Mouse (Mus musculus) cerebellum, adult 2 months (tissue): ENCODE measurements around the gene 5730596B20Rik. TPM values are rescaled to one million over a fixed set of nuclear protein-coding genes. Genes with fewer than 3 reads are reported as not detected.

Experiments
- DNase-seq, 2 experiments: peaks; one replicate each; pipeline ENCODE4 v3.0.0; 2021
- H3K27ac ChIP-seq: fragments of 200-500 bp; 2 replicates; pipeline ENCODE4 v1.5.1; 2012; ENCODE audit warnings: low read length, control low read depth, inconsistent platforms; ENCODE audit not compliant: insufficient read depth
- H3K27me3 ChIP-seq: fragments of 200-500 bp; 2 replicates; pipeline ENCODE4 v1.6.1; 2012; ENCODE audit warnings: inconsistent platforms, mild to moderate bottlenecking, low read length, moderate library complexity; ENCODE audit not compliant: control insufficient read depth, insufficient read depth
- H3K4me1 ChIP-seq: fragments of 200-500 bp; 2 replicates; pipeline ENCODE4 v1.6.1; 2011; ENCODE audit warnings: low read length; ENCODE audit not compliant: control insufficient read depth, insufficient read depth
- H3K4me3 ChIP-seq: fragments of 200-500 bp; replicated peaks from 2 replicates; pipeline ENCODE3; 2011; ENCODE audit warnings: mild to moderate bottlenecking, low read depth, low read length, control low read depth; ENCODE audit not compliant: insufficient read depth
- CTCF ChIP-seq: fragments of 200-500 bp; IDR thresholded peaks from 2 replicates; pipeline ENCODE4 v1.5.1; 2011; ENCODE audit warnings: low read depth, mild to moderate bottlenecking, control low read depth, low read length, moderate library complexity, borderline replicate concordance; ENCODE audit not compliant: insufficient read depth
- POLR2A ChIP-seq: fragments of 200-500 bp; IDR thresholded peaks from 2 replicates; pipeline ENCODE4 v1.6.1; 2011; ENCODE audit warnings: low read length, control low read depth, borderline replicate concordance; ENCODE audit not compliant: insufficient read depth
- WGBS: fragments of 180-500 bp; shearing (Covaris S2); methylation state at CpG from one replicate; pipeline ENCODE4 v1.1.7; 2018; 5-methylcytosine and 5-hydroxymethylcytosine counted together
- polyA plus RNA-seq: library from polyadenylated mRNA; depleted of rRNA; stranded (reverse); fragments of >200 nt; gene quantifications from 2 replicates; pipeline ENCODE4 v1.2.3, GENCODE M21; 2012

5730596B20Rik gene
- polyA plus RNA-seq, 1 experiment, result 0.18 TPM

DNA sequence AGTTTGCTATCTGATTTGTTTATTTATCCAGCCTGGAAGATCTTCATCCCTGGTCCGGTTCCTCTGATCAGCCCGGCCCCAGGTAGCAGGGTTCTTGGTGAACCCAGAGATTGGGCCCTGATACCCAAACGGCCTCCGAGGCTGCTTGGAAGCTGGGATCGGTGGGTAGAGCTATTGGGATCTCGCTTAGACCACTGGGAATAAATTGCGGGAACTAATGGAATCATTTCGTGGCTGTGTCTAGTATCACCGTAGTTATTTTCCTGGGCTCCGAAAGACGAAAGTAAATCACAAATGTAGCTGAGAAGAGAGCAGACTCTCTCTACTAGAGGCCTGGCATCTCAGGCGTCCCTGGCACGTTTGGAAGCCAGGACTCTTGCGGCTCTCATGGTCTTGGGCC lies 27.9 kb downstream of the 5730596B20Rik start:
- H3K27me3 ChIP-seq, result peaks cover 17% of the 10 kb centered on the region
- no peak for DNase-seq
- no peak for TF ChIP-seq CTCF
- no peak for TF ChIP-seq POLR2A
- no peaks in the 10 kb centered on the region for H3K4me1 ChIP-seq
- no peak overlapping the region for H3K27ac ChIP-seq
- WGBS, result 5% methylated on average over 14 of the region's 14 CpGs
- H3K4me3 ChIP-seq, result no peak overlapping the region

- 3% methylated on average over 55 of the region's 55 CpGs for WGBS
- Histone ChIP-seq H3K27me3 (peaks cover 17% of the 10 kb centered on the region), H3K4me1 (no peaks in the 10 kb centered on the region), H3K27ac (no peak overlapping the region), H3K4me3 (no peak overlapping the region)
- TF ChIP-seq POLR2A, result no peak
- TF ChIP-seq CTCF, result no peak
- no peak for DNase-seq
Measured at GRCm38 (mm10) chr6:52205638-52206621, 28.6 kb downstream of the 5730596B20Rik start.

GRCm38 (mm10) chr6:52206882-52207683 lies 29.8 kb downstream of the 5730596B20Rik start:
- H3K27ac ChIP-seq, result no peak overlapping the region
- H3K4me1 ChIP-seq, result no peaks in the 10 kb centered on the region
- 7% methylated on average over 4 of the region's 4 CpGs for WGBS
- DNase-seq, result no peak
- H3K27me3 ChIP-seq, result peaks cover 17% of the 10 kb centered on the region
- no peak overlapping the region for H3K4me3 ChIP-seq
- no peak for TF ChIP-seq CTCF
- TF ChIP-seq POLR2A, result no peak

GRCm38 (mm10) chr6:52207684-52207976 lies 30.3 kb downstream of the 5730596B20Rik start:
- Histone ChIP-seq H3K27ac (no peak overlapping the region), H3K4me3 (no peak overlapping the region), H3K27me3 (peaks cover 18% of the 10 kb centered on the region), H3K4me1 (no peaks in the 10 kb centered on the region)
- DNase-seq, result no peak
- no peak for TF ChIP-seq POLR2A
- TF ChIP-seq CTCF, result no peak

DNA sequence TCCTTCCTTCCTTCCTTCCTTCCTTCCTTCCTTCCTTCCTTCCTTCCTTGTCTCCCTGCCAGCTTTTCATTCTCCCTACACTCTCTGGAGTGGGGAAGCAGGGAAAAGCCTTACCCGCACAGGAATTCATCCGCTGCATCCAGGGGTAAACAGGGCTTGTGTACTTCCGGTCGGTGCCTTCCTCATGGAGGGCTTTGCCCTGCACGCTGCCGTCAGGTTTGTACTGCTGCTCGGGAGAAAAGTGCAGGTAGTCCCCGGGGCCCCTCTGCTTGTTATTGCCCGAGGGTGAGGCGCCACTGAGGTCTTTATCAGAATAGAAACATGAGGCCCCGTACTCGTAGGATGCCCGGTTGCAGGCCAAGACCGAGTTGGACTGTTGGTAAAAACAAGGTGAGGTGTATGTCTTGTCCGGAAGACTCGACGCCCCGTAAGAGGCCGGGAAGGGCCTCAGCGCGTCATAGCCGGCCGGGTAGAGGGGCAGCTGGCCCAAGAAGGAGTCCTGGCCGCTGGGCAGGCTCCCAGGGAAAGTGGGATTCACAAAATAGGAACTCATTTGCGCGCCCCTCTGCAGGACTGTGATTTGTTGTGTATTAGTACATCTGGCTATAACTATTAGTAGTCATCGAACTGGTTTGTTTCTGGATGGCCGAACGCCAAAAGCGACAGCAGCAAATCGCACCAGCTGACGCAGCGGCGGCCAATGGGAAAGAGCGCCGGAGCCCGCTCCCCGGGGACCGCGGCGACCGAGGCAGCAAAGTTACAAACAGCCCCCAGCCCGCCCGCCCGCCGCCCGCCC lies 31.0 kb downstream of the 5730596B20Rik start, which contains the start of gene Hoxa6:
Gene Hoxa6 (minus strand): TSS at position 651 of the 796 bp plus-strand sequence.
- Histone ChIP-seq H3K27ac (no peak within 1 kb of the TSS), H3K27me3 (peaks cover 18% of the 10 kb centered on the region; the same call in 1 of the 2 replicates)

GRCm38 (mm10) chr6:52208868-52209684 lies 31.8 kb downstream of the 5730596B20Rik start:
- no peak overlapping the region for H3K27ac ChIP-seq
- DNase-seq, result no peak
- no peak for TF ChIP-seq CTCF
- no peak for TF ChIP-seq POLR2A
- H3K27me3 ChIP-seq, result peaks cover 15% of the 10 kb centered on the region; the same call in 1 of the 2 replicates
- H3K4me3 ChIP-seq, result no peak overlapping the region
- H3K4me1 ChIP-seq, result no peaks in the 10 kb centered on the region
- WGBS, result 9% methylated on average over 18 of the region's 18 CpGs

More for the DNA sequence above, 31.0 kb downstream of the 5730596B20Rik start, which contains the start of gene Hoxa6:
- WGBS, result 1% methylated on average over 47 of the region's 47 CpGs
- no peak within 1 kb of the TSS for H3K4me3 ChIP-seq
- no peak for DNase-seq
- H3K4me1 ChIP-seq, result no peaks in the 10 kb centered on the region
- TF ChIP-seq POLR2A, result no peak
- no peak for TF ChIP-seq CTCF
